Mouse (Mus musculus) bone marrow macrophage, adult 2 months (primary cell): ENCODE results near the gene Utf1.

ENCODE experiments used
- CTCF ChIP-seq: IDR thresholded peaks from 2 replicates; pipeline ENCODE4 v1.5.1; 2012; ENCODE audit warnings: low read depth, mild to moderate bottlenecking, low read length, moderate library complexity
- POLR2A ChIP-seq: IDR thresholded peaks from 2 replicates; pipeline ENCODE4 v1.6.1; 2012; ENCODE audit warnings: mild to moderate bottlenecking, low read depth, low read length, borderline replicate concordance

DNA sequence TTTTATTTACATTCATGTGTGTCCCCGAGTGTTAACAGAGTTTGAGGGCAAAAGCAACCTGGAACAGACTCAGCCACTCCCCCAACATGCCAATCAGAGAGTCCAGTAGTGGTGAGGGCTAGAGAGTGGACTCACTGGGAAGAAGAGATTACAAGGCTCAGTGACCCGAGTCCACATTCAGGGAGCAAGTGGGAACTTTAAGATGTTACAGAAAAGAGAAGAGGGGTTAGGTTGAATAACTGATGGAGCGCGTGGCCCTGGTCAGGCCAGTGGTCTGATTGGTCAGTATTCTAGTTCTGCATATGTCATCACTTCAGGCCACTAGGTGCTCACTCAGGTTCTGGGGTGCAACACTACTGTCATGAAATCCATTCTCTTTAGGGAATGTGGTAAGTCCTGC, 23.6 kb downstream of the Utf1 start:
- TF ChIP-seq POLR2A (no peak), CTCF (no peak)
